Mouse (Mus musculus) neutrophil, adult 5-6 weeks (primary cell): ENCODE data around the gene Lhpp. TPM values are rescaled to one million over a fixed set of nuclear protein-coding genes. Genes with fewer than 3 reads are reported as not detected.

Source experiments
- ATAC-seq: fragments of 151-379, 151-347 bp; 2 replicates; pipeline ENCODE4 v1.8.0; 2017; ENCODE audit warnings: mild to moderate bottlenecking, moderate TSS enrichment; ENCODE audit not compliant: insufficient number of reproducible peaks, poor library complexity, low FRiP score, severe bottlenecking; ENCODE audit errors: extremely low read depth
- total RNA-seq: library from RNA; stranded (forward); fragments of 200-1000 nt; gene quantifications from 2 replicates; pipeline ENCODE4 v1.2.3, GENCODE M21; 2017

The Lhpp gene
- total RNA-seq, 1 experiment from 2014 or later = 1.5 TPM

DNA sequence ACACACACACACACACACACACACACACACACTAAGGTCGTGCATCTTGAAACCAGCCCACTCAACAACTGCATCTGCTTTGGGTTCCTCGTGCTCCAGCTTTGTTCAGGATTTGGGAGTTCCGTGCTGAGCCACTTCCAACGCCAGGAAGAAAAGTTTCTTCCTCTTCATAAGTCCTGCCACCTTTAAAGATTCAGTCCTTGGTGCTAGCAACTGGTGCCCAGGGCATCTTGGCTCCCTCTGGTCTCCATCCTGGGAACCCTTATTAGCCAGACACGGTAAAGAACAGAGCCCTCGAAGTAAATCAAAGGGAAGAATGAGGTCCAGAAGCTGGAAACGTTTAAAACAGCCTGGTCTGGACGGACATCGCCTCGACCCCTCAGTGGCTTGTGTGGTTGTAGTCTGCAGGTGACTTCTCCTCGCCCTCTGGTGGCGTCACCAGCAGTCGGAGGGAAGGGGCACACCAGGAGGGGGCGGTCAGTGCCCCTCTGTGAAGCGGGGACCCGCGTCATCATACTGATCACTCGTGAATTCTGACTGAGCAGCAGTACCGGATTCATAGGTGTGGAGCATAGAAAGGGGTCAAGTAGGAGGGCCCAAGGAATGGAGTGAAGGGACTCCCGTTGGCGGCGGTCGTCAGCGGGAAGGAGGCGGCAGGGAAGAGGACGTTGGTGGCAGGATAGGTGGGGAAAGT lies 13.7 kb upstream of the Lhpp start:
- ATAC-seq = no peak

DNA sequence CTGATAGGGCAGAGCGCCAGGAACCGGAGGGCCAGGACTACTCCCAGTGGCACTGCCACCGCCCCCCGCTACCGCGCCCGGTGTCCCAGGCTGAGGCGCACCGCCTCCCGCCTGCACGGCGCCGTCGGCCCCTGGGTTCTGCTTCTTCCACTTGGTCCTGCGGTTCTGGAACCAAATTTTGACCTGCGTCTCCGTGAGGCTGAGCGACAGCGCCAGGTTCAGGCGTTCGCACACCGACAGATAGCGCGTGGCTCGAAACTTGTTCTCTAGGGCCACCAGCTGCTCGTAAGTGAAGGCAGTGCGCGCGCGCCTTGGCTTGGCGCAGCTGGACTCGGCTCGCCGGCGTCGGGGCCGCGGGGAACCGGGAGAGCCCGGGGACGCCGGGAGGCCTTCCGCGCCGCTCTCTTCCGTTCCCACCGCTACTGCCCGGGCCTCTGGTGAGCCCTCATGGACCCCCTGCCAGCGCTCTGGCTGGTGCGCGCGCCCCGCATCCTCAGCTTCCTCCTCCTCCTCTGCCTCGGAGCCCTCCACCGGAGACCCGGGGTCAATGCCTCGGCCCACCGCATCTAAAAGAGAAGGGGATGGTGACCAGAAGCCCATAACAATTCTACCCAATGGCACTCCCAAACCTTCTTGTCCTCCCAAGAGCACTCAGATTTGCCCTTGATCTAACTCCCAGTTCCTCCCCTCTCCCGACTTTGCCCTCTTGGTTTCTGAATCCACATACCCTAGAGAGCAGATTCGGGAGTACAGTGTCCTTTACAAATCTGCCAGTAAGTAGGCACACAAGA lies 13.0 kb upstream of the Lhpp start:
- ATAC-seq = no peak

DNA sequence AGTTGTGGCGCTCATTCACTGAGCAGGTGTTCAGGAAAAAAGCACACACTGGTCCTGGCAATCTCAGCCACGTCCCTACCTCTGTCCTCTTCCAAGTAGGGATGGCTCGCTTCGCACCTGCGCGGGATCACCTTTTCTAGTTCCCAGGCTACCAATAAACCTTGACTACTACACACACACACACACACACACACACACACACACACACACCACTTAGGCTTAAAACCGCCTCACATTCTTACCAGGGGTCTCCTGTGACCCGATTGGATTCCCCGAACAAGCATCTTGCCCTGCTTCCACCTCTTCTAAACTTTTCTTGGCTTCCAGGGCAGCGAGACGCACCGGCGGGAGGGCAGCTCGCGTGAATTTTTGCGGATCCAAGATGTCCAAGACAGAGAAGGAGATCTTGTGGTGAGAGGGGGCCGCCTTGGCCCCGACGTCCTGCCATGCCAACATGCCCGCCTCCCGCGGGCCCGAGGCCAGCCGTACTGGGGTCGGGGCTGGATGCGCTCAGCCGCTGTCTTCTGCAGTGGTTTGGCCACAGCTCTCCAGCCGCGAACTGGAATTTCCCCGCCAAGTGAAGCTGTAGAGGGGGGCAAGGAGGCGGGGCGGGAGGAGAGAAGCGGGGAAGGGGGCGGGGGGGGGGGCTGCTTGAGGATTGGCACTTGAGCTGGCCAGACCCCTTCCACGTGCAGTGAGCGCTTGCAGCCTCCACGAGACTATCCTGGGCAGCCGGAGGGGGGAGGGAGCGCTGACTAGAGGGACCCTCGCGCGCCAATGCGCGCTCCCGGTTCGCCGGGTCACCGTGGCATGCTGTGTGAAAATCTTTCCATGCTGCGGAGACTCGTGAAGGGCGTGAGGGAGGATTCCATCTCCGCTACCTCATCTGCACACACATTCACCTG lies 11.1 kb upstream of the Lhpp start, which contains the start of gene Nkx1-2:
TSS of gene Nkx1-2 (minus strand) at position 567 of the 905 bp plus-strand sequence.
- no peak for ATAC-seq

DNA sequence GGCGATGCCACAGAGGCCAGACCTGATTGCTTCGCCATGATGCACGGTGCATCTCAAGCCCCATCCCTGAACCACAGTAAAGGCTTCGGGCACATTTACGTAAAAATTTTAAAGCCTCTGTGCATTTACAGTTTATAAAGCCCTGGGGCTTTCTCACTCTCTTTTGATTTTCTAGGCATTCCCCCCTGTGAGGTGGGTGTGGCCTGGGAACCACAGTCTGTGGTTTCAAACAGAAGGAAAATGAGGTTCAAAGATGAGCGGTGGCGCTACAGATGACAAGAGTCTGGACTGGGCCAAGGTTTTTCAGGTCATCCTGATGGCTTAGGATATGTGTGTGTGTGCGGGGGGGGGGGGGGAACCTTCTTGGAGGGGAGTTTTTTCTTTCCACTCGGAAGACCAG lies 10.4 kb upstream of the Lhpp start:
- no peak for ATAC-seq

DNA sequence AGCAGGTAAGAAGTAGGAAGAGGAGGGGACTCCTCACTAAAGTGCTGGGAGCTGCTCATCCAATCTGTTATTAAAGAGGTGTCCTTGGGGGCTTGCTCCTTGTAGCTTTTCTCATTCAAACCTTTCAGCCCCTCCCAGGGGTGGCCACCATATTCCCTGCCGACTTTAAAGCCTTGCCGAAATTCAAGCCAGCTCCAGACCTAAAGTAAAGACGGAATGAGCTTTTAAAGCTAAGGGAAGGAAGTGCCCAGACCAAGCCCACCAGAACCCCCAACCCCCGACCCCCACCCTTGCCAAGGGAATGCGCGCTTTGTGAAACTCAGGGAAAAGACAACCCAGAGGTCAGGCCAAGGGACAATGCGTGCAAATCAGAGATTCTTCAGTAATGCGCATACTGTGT lies 9.5 kb upstream of the Lhpp start:
- no peak for ATAC-seq

DNA sequence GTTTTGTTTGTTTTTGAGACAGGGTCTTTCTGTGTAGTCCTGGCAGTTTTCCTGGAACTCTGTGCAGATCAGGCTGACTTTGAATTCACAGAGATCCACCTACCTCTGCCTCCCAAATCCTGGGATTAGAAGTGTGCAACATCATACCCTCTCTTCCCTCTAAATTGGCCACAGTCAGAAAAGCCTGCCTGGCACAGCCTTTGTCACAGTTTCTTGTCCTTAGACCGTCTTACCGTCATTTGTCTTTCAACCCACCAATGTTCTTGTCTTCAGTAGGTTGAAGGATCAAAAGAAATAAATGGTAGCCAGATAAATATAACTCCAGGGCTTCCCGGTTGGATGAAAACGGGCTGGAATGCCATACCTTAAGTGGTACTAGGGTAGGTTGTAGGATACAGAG lies 5.7 kb upstream of the Lhpp start:
- ATAC-seq = no peak

DNA sequence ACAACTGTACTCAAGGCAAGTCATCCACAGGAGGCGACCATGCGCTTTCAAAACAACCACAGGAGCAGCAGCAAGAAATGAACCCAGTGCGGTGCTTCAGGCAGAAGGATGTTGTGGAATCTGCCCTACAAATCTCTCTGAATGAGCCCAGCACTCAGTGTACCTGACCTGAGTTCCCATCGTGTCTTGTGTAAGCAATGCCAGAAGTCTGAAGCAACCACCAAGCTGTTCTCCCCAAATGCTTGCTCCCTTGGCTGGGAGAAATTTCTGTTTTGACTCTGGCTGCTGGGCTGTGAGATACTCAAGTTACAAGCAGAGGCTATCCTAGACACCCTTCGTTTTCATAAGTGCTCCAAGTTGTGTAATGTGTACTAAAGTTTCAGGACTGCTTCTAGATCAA lies 4.7 kb upstream of the Lhpp start:
- ATAC-seq = no peak

DNA sequence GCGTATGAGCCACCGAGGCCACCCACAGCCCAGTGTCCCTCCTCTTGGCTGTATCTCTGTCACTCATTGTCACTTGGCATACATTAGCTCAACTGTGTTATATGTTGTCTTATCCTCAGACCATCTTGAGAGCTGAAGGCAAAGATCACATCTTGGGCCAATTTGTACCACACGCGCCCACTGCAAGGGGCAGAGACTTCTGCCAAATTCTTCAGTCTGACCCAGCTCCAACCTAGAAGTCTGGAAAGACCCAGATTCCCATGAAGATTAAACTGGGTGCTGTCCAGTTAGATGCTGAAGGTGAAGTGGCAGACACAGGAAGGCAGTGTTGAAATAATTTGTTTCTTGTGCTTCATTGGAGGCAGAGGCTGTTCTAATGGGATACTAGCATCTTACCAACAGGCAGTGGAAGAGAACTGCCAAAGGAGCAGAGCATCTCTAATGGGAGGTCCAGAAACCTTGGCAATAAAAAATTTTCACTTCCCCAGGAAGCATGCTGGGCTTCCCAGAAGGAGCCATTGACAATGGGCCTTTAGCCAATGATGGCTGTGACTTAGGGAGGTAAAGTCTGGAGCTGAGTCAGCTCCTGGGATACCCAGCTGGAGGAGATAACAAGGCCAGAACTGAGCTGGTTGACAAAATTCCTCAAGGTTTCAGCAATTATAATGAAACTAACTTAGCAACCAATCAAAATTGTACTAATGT lies 2.0 kb upstream of the Lhpp start:
- no peak for ATAC-seq

DNA sequence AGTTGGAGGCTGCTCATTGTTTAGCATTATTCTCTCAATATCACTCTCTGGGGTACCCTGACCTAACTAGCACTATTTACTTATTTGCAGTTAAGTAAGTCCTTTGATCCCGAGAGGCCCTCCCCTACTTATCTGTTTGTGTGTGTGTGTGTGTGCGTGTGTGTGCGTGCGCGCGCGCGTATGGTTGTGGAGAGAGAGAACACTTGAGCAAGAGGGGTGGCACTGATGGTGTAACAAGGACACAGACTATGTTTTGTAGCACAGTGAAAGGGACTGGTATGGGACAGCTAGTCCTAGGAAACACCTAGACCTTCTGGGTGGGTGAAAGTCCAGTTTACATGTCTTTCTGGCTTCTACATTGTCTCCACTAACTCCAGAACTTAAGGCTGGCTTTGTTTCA lies 1.1 kb downstream of the Lhpp start:
- no peak for ATAC-seq

DNA sequence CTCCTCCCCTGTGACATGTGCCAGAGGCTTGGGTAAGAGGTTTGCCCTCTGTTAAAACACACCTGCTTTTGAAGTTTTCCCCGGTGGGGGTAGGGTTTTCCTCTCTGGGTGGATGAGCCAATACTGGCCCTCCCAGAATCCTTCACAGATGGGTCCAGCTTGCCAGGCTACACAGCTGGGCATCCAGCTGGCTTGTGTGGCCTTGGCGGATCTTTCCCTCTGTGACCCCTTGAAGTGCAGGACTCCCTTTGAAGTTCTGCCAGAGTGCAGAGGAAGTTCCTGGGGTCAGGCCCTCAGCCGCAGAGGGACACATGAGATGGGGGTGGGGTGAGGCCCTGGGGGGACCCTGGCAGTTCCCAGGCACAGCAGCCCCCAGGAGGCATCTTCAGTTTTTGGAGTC lies 4.9 kb downstream of the Lhpp start:
- ATAC-seq = no peak

DNA sequence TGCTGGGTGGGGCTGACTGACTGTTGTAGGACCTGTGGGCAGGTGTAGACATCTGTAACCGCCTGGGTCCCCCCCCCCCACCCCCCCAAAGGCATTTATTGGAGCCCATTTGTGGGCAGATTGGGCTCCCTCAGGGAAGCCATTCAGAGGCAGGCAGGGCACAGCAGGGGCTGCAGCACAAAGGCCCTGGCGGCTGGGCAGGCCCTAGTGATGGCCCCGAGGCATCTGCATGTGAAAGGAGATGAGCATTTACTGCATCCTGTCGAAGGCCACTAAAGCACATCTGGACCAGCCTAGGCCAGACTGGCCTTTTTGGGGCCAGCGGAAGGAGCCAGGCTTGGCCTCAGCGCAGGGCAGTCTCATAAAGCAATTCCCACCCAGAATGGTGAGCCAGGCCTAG lies 6.0 kb downstream of the Lhpp start:
- no peak for ATAC-seq

DNA sequence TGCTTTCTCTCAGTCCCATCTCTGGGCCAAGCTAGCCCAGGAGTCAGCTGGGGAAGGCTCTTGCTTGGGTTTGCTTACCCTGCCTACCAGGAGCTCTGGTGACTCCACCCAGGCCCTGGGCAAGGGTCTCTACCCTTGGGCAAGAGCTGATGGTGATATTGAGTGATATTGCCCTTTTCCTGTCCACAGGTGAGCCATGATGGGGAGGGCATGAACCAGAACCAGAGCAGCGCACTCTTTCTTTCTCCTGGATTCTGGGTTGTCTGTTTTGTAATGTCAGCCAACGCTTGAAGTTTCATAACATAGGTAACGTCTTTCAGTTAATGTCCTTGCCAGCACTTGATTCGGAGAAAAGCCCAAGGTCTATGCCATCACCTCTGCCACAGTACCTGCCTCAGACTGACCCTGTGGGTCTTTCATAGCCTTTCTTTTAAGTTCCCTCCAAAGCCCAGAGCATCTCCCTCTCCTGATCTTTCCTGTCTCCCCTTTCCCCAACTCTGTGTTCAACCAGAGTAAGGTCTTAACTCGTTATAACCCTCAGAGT lies 6.7 kb downstream of the Lhpp start:
- ATAC-seq = no peak

DNA sequence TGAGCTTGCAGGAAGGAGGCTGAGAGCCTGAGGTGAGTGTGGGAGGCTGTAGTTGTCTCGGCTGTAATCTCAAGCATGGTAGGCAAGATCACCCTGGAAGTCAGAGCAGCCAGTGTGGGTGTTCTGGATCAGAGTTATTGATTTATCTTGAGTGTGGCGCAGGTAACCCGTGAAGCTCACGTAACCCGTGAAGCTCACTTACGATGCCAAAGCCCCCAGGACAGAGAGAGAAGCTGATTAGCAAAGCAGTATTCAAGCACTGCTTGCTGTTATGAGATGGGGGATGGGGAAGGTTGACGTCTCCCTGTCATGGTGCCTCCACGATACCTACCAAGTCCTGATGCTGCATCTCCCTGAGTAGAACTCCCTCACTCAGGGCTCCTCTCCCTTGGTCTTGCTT lies 9.1 kb downstream of the Lhpp start:
- ATAC-seq = no peak

DNA sequence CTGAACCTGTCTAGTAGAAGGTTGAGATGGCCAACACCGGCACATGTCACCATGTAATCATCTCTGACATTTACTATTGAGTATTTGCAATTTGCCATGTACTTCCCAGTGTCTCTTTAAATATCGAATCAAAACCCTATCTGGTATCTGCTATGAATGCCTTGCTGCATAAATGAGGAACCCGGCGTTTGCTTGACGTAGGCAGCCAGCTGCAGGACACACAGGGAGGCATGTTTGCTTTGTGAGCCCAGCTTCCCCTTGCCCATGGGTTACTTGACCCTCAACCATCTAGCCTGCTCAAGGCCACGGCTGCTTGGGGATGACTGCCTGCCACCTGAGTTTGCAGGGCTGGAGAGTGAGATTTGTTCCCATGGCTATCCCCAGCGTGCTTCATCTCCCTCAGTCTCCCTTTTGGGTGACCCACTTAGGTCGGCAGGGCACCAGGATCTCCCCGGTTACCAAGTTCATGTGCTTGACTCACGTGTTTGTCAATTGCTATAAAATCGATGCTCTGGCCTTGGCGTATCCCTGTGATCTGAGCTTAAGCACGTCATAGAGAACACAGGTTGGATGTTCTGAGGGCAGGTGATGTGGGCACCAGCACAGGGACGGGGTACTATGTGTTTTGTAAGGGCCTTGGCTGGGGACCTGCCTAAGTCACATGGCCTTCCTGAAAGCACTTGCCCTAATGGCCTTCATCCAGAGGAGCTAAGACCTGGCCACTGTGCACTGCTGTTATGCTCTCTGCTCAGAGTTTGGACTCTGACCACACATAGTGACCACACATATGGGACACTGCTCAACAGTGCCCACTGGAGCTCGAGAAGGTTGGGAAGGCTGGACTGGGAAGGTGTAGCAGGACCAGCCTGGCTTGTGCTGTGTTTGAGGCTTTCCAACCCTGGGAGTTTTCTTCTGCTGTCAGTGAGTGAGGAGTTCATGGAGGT lies 9.8 kb downstream of the Lhpp start:
- no peak for ATAC-seq

DNA sequence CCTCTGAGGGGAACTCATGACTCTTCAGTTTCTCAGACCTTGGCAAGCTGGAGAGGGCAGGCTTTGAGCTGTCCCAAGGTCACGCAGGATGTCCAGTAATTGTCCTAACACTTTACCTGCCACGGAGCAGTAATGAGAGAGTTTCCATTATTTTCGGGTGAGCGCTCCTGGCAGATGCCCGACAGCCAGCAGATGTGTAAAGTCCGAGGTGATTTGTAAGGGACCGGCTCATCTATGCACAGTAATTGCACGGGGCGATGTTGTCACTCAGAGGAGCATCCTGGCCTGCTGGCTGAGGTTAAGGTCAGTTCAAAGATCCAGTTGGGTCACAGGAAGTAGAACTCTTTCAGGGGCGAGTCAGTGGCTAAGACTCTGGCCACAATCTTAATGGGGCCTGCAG lies 13.7 kb downstream of the Lhpp start:
- ATAC-seq = no peak

DNA sequence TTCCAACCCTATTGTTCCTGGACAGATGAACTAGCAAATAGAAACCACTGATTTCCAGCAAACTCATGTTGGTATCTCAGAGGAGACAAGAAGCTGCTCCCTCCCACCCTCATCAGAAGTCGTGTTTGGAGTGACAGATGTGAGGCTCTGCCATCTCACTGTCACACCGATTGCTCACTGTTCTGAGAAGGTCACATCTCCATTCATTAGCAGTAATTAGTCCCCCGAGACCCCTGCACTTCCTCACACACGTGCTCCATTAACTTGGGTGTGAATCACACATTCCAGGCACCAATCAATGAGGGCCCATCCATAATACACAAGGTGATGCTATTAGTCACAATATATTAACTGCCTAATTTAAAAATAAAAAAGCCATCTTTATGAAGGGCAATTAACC lies 15.7 kb downstream of the Lhpp start:
- ATAC-seq = no peak

DNA sequence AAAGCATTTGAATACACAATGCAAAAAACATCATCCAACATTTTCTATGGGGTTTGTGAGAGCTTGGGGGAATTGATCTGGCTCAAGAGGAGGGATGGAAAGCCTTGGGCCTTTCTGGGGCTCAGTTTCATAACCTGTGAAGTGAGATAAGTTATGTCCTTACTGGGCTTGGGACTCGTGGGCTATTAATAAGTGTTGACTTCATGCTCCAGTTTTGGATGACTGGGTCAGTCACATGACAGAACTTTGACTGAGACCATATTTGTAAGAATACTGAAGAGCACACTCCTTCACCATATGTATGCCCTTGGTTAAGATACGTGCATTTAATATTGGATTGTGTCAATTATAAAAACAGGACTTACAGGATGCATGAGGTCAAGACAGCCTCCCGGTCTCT lies 17.0 kb downstream of the Lhpp start:
- no peak for ATAC-seq

DNA sequence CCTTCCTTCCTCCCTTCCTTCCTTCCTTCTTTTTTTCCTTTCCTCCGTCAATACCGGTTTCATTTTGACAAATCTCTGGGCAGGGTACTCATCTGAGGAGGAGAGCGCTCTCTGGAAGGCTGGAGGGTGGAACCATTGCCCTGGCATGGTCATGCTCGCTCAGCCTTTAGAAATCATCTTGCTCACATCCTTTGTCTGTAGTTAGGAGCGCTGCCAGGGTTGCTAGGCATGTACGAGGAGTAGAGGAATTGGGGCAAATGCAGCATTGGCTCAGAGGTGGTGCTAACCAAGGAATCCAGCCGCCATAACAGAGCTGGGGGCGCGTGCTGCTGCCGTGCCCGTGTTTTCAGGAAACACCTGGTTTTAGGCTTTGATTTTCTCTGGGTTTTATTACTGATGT lies 20.9 kb downstream of the Lhpp start:
- ATAC-seq = no peak
